In genomic region chr7:142918641-142919628, GRCm38 (mm10) we compare ENCODE assay signal across 7 mouse cellular contexts. TPM values are rescaled to one million over a fixed set of nuclear protein-coding genes. Genes with fewer than 3 reads are reported as not detected.
DNase-seq lines count a peak whose midpoint lies in the region; ATAC-seq lines count a peak whose summit lies in the region.

No protein-coding gene starts in this region.

- H3K4me1 ChIP-seq in embryonic facial prominence, embryonic 11.5 days (ENCODE audit: control insufficient read depth, insufficient read depth, low read length), result no peaks in the 10 kb centered on the region
- H3K4me1 ChIP-seq in limb, embryonic 11.5 days (ENCODE audit: control insufficient read depth, insufficient read depth, low read length), result no peaks in the 10 kb centered on the region
- H3K4me1 ChIP-seq in midbrain, embryonic 16.5 days (ENCODE audit: control insufficient read depth, insufficient read depth, low read length), result no peaks in the 10 kb centered on the region

- no peak overlapping the region for H3K4me2 ChIP-seq in embryonic facial prominence, embryonic 11.5 days (ENCODE audit: low read depth, low read length)
- no peak overlapping the region for H3K4me2 ChIP-seq in limb, embryonic 11.5 days (ENCODE audit: low read depth, severe bottlenecking)
- H3K4me2 ChIP-seq in midbrain, embryonic 16.5 days (ENCODE audit: low read length), result no peak overlapping the region

- 29% methylated on average over 8 of the region's 8 CpGs for WGBS in embryonic facial prominence, embryonic 11.5 days
- WGBS in limb, embryonic 11.5 days, result 29% methylated on average over 8 of the region's 8 CpGs
- 32% methylated on average over 8 of the region's 8 CpGs for WGBS in midbrain, embryonic 16.5 days

- peak; percentile 88 for DNase-seq in adrenal gland, postnatal 14 days
- peak; percentile 77 for DNase-seq in embryonic facial prominence, embryonic 11.5 days (ENCODE audit: low spot score)
- DNase-seq in heart, adult 18-20 months, result peak; percentile 63 to 90
- DNase-seq in kidney, adult 18-20 months, result peak; percentile 85
- peak; percentile 94 for DNase-seq in limb, embryonic 11.5 days (ENCODE audit: low spot score)
- peak; percentile 76 to 83 for DNase-seq in spleen, postnatal 10 days (ENCODE audit: low spot score in 2 of 2)

- no peaks in the 10 kb centered on the region for H3K27me3 ChIP-seq in embryonic facial prominence, embryonic 11.5 days (ENCODE audit: control insufficient read depth, insufficient read depth, low read length)
- no peaks in the 10 kb centered on the region for H3K27me3 ChIP-seq in limb, embryonic 11.5 days (ENCODE audit: control insufficient read depth, insufficient read depth, low read length)
- no peaks in the 10 kb centered on the region for H3K27me3 ChIP-seq in midbrain, embryonic 16.5 days (ENCODE audit: control insufficient read depth, insufficient read depth, low read depth, low read length)

- no peak overlapping the region for H3K27ac ChIP-seq in embryonic facial prominence, embryonic 11.5 days (replicated peaks; ENCODE audit: low read depth, low read length)
- no peak overlapping the region for H3K27ac ChIP-seq in limb, embryonic 11.5 days (replicated peaks; ENCODE audit: low read depth, low read length)
- no peak overlapping the region for H3K27ac ChIP-seq in midbrain, embryonic 16.5 days (ENCODE audit: low read length)

- no peaks in the 10 kb centered on the region for H3K36me3 ChIP-seq in embryonic facial prominence, embryonic 11.5 days (replicated peaks; ENCODE audit: control insufficient read depth, insufficient read depth, low read depth, low read length)
- no peaks in the 10 kb centered on the region for H3K36me3 ChIP-seq in limb, embryonic 11.5 days (ENCODE audit: control insufficient read depth, insufficient read depth, low read length)
- H3K36me3 ChIP-seq in midbrain, embryonic 16.5 days (ENCODE audit: control insufficient read depth, insufficient read depth, low read length), result no peaks in the 10 kb centered on the region

- H3K9ac ChIP-seq in embryonic facial prominence, embryonic 11.5 days (replicated peaks; ENCODE audit: low read length), result no peak overlapping the region
- H3K9ac ChIP-seq in limb, embryonic 11.5 days (ENCODE audit: low read length), result no peak overlapping the region
- H3K9ac ChIP-seq in midbrain, embryonic 16.5 days (ENCODE audit: low read depth, low read length), result no peak overlapping the region

- no peak overlapping the region for H3K4me3 ChIP-seq in embryonic facial prominence, embryonic 11.5 days (ENCODE audit: low read depth, low read length)
- no peak overlapping the region for H3K4me3 ChIP-seq in limb, embryonic 11.5 days (ENCODE audit: low read depth, low read length)
- H3K4me3 ChIP-seq in midbrain, embryonic 16.5 days (ENCODE audit: low read depth, low read length), result no peak overlapping the region

- ATAC-seq in embryonic facial prominence, embryonic 11.5 days (replicated peaks; ENCODE audit: insufficient number of reproducible peaks, low FRiP score, low TSS enrichment, low read depth), result peak; percentile 83; the same call in 1 of the 2 replicates
- peak; percentile 72; the same call in 1 of the 2 replicates for ATAC-seq in limb, embryonic 11.5 days (ENCODE audit: insufficient number of reproducible peaks, low FRiP score, low TSS enrichment, low read depth)
- peak; percentile 79; the same call in 1 of the 2 replicates for ATAC-seq in midbrain, embryonic 16.5 days

- no peaks in the 10 kb centered on the region for H3K9me3 ChIP-seq in embryonic facial prominence, embryonic 11.5 days (replicated peaks; ENCODE audit: control insufficient read depth, low read length)
- H3K9me3 ChIP-seq in limb, embryonic 11.5 days (ENCODE audit: control insufficient read depth, low read length), result no peaks in the 10 kb centered on the region
- no peaks in the 10 kb centered on the region for H3K9me3 ChIP-seq in midbrain, embryonic 16.5 days (replicated peaks; ENCODE audit: control insufficient read depth, low read length, poor library complexity, severe bottlenecking)

RNA-seq across cellular contexts. Expression of gene Th, which starts 12.0 kb away (rescaled TPM):
- total RNA-seq in adrenal gland, postnatal 14 days (2021), result 485 and 500 TPM in 2 replicates
- polyA plus RNA-seq in embryonic facial prominence, embryonic 11.5 days (2014; fragmentation: Nextera tagmentation; extraction: Ambion mirVana), result 2.8 and 4.7 TPM in 2 replicates
- total RNA-seq in heart, adult 18-20 months (2021), result not detected
- polyA plus RNA-seq in limb, embryonic 11.5 days (2014; fragmentation: Nextera tagmentation; extraction: Ambion mirVana), result 0.44 TPM in 2 replicates
- polyA plus RNA-seq in midbrain, embryonic 16.5 days (2015; fragmentation: Nextera tagmentation; extraction: Ambion mirVana), result 17.8 and 28.7 TPM in 2 replicates

RNA-seq across cellular contexts. Expression of gene Ascl2, which starts 50.1 kb away (rescaled TPM):
- total RNA-seq in adrenal gland, postnatal 14 days (2021), result 0.45 TPM in 1 of 2 replicates, not detected in the other
- 0.56 and 0.94 TPM in 2 replicates for polyA plus RNA-seq in embryonic facial prominence, embryonic 11.5 days (2014; fragmentation: Nextera tagmentation; extraction: Ambion mirVana)
- total RNA-seq in heart, adult 18-20 months (2021), result not detected
- polyA plus RNA-seq in limb, embryonic 11.5 days (2014; fragmentation: Nextera tagmentation; extraction: Ambion mirVana), result 0.39 and 0.70 TPM in 2 replicates
- 0.39 and 0.55 TPM in 2 replicates for polyA plus RNA-seq in midbrain, embryonic 16.5 days (2015; fragmentation: Nextera tagmentation; extraction: Ambion mirVana)
